Mouse (Mus musculus) lung, adult 2 months (tissue): ENCODE data around the gene Cep68. TPM values are rescaled to one million over a fixed set of nuclear protein-coding genes. Genes with fewer than 3 reads are reported as not detected.

Experiments used
- DNase-seq: peaks from one replicate; pipeline ENCODE4 v3.0.0; 2022
- H3K4me1 ChIP-seq: fragments of 200-500 bp; 2 replicates; pipeline ENCODE4 v1.6.1; 2011; ENCODE audit warnings: low read length; ENCODE audit not compliant: control insufficient read depth, insufficient read depth
- H3K4me3 ChIP-seq: fragments of 200-500 bp; replicated peaks from 2 replicates; pipeline ENCODE3; 2011; ENCODE audit warnings: low read depth, mild to moderate bottlenecking, control low read depth, low read length; ENCODE audit errors: extremely low read depth
- CTCF ChIP-seq: fragments of 200-500 bp; IDR thresholded peaks from 2 replicates; pipeline ENCODE4 v1.5.1; 2011; ENCODE audit warnings: mild to moderate bottlenecking, low read length, control low read depth; ENCODE audit not compliant: insufficient read depth
- POLR2A ChIP-seq: fragments of 200-500 bp; IDR thresholded peaks from 2 replicates; pipeline ENCODE4 v1.6.1; 2011; ENCODE audit warnings: low read depth, mild to moderate bottlenecking, control low read depth, low read length, borderline replicate concordance; ENCODE audit errors: extremely low read depth
- WGBS: fragments of 180-500 bp; shearing (Covaris S2); methylation state at CpG from one replicate; pipeline ENCODE4 v1.1.7; 2018; 5-methylcytosine and 5-hydroxymethylcytosine counted together
- polyA plus RNA-seq: library from polyadenylated mRNA; depleted of rRNA; stranded (reverse); fragments of >200 nt; gene quantifications from 2 replicates; pipeline ENCODE4 v1.2.3, GENCODE M21; 2012

The Cep68 gene
- polyA plus RNA-seq, 1 experiment = 21.0 TPM

DNA sequence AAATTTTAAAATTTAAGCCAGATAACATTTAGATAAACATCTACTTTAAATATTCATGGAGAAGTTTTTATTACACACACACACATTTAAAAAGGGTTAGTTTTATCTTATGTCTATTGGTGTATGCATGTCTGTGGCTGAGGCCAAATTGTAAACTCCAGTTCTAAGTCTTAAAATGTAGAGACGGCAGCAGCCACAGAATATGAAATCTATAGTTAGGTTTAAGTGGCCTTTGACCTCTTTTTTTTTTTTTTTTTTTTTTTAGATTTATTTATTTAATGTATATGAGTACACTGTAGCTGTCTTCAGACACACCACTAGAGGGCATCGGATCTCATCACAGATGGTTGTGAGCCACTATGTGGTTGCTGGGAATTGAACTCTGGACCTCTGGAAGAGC, 41.6 kb downstream of the Cep68 start:
- no peak for DNase-seq
- Histone ChIP-seq H3K4me1 (peaks cover 56% of the 10 kb centered on the region), H3K4me3 (no peak overlapping the region)
- TF ChIP-seq CTCF (no peak), POLR2A (no peak)
- 71% methylated on average over 2 of the region's 2 CpGs for WGBS

DNA sequence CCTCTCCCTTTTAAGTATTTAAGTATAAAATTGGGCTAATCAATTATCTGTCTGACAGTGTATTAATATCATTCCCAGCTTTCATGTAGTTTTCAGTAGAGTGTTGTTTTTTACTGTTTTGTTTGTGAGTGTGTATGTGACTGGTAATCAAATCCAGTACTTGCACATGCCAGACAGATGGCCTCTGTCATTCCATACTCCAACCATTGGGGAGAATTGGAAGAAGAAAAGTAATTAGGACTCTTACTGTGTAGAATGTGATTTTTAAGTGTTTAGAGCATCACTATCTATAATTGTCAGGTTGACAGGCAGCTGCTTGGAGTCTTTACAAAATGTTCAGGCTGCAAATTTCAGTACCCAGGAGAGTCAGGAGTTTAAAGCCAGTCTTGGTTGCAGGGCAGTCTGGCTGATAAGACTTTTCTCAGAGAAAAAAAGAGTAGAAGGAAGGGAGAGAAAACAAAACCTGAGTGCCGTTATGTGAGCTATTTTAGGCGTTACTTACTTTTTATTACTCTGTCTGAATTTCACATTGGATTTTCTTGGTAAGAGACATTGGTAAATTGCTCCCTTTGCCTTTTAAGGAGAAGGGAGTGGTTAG, 42.5 kb downstream of the Cep68 start:
- Histone ChIP-seq H3K4me1 (peaks cover 56% of the 10 kb centered on the region), H3K4me3 (no peak overlapping the region)
- WGBS = 21% methylated on average over 2 of the region's 2 CpGs
- DNase-seq = no peak
- TF ChIP-seq CTCF (no peak), POLR2A (no peak)

GRCm38 (mm10) chr11:20205538-20205937, 43.7 kb downstream of the Cep68 start:
- no peak for DNase-seq
- Histone ChIP-seq H3K4me1 (peaks cover 51% of the 10 kb centered on the region), H3K4me3 (no peak overlapping the region)
- no peak for TF ChIP-seq POLR2A
- TF ChIP-seq CTCF = no peak
- WGBS = 19% methylated on average over 4 of the region's 4 CpGs

GRCm38 (mm10) chr11:20204870-20205446, 44.3 kb downstream of the Cep68 start:
- peaks cover 46% of the 10 kb centered on the region for H3K4me1 ChIP-seq
- 42% methylated on average over 9 of the region's 9 CpGs for WGBS
- H3K4me3 ChIP-seq = peak overlapping the region; percentile 20
- TF ChIP-seq POLR2A (no peak), CTCF (no peak)
- DNase-seq = no peak

- no peak for DNase-seq
- H3K4me1 ChIP-seq = peaks cover 40% of the 10 kb centered on the region
- no peak for TF ChIP-seq CTCF
- no peak for TF ChIP-seq POLR2A
- WGBS = 10% methylated on average over 2 of the region's 2 CpGs
- H3K4me3 ChIP-seq = no peak overlapping the region
Observed at GRCm38 (mm10) chr11:20204321-20204720, 44.9 kb downstream of the Cep68 start.

DNA sequence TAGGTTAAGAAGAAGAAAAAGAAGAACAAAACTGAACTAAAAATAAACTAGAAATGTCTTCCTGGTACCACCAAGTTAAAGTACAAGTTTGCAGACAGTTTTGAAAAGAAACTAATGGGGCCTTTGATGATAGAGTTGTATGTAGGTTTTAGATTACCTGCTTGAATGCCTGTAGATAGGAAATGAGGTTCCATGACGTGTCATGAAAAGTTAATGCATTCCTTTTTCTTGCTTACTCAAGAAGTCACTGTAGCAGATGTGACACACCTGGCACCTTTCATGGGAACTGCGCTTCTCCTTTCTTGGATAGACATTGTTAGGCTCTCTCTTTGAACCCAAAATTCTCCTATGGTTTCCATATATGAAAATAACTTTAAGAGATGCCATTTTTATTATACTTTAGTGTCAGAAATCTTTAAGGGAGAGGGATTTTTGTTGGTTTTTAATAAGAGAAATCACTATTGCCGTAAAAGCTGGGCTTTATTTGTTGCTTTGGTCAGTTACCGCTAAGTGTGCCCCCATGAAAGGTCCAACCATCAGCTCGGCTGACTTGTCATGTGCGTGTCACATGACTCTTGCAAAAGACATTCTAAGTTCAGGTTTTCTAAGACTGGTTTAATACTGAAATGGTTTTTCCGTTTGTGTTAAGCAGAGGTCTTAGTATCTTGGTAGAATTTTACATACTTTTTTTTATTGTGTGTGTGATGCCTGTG, 46.8 kb downstream of the Cep68 start:
- DNase-seq = no peak
- TF ChIP-seq POLR2A = no peak
- no peak for TF ChIP-seq CTCF
- peak overlapping the region; percentile 81 for H3K4me3 ChIP-seq
- 7% methylated on average over 7 of the region's 7 CpGs for WGBS
- peaks cover 29% of the 10 kb centered on the region for H3K4me1 ChIP-seq

- peak; percentile 69 for DNase-seq
- TF ChIP-seq POLR2A = no peak; the same call in 1 of the 2 replicates
- TF ChIP-seq CTCF = no peak
- H3K4me3 ChIP-seq = peak overlapping the region; percentile 81
- H3K4me1 ChIP-seq = peaks cover 26% of the 10 kb centered on the region
- WGBS = 2% methylated on average over 40 of the region's 40 CpGs
Observed at GRCm38 (mm10) chr11:20201661-20202101, 47.5 kb downstream of the Cep68 start.

GRCm38 (mm10) chr11:20200713-20201575, 48.3 kb downstream of the Cep68 start, which contains the start of gene Rab1a:
Gene Rab1a (plus strand): TSS chr11:20201432.
- DNase-seq = peak; percentile 99
- H3K4me3 ChIP-seq = peak within 1 kb of the TSS; percentile 81
- TF ChIP-seq CTCF (peak; percentile 46; the same call in 1 of the 2 replicates), POLR2A (peak; percentile 99)
- H3K4me1 ChIP-seq = peaks cover 20% of the 10 kb centered on the region
- under 1% methylated on average over 54 of the region's 54 CpGs for WGBS
